Mouse (Mus musculus) cerebellum, adult 2 months (tissue): Measurements from ENCODE around the gene Tjp2.

ENCODE experiments used
- CTCF ChIP-seq: fragments of 200-500 bp; IDR thresholded peaks from 2 replicates; pipeline ENCODE4 v1.5.1; 2011; ENCODE audit warnings: low read depth, mild to moderate bottlenecking, control low read depth, low read length, moderate library complexity, borderline replicate concordance; ENCODE audit not compliant: insufficient read depth
- POLR2A ChIP-seq: fragments of 200-500 bp; IDR thresholded peaks from 2 replicates; pipeline ENCODE4 v1.6.1; 2011; ENCODE audit warnings: low read length, control low read depth, borderline replicate concordance; ENCODE audit not compliant: insufficient read depth

DNA sequence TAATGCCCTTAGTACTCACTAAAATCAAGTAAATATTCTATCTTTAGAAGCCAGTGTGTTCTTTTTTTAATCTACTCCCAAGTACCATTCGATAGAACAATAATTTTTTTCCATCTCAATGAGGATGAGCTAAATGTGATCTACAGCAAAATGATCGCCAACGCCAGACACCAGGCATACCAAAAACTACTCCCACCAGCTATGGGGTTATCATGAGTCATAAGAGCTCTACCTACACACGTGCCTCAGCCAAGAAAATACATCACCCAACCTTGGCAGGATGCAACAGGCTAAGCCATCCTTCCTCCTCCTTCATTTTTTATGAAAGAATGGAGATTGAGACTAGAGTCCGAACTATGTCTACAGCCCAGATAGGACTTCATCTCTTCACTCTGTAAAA, 31.9 kb downstream of the Tjp2 start:
- no peak for TF ChIP-seq CTCF
- no peak for TF ChIP-seq POLR2A
